Mouse (Mus musculus) embryo, embryonic 10 days (tissue): ENCODE results near the gene Dglucy.
"Not testable (repeated sequence)": the region's sequence is repeated elsewhere in the genome, so short reads cannot be mapped to it uniquely, and the experiment has no call there.

Source experiments
- DNase-seq: peaks from one replicate; pipeline ENCODE4 v3.0.0-alpha.2; 2015; ENCODE audit warnings: low spot score

The Dglucy gene

DNA sequence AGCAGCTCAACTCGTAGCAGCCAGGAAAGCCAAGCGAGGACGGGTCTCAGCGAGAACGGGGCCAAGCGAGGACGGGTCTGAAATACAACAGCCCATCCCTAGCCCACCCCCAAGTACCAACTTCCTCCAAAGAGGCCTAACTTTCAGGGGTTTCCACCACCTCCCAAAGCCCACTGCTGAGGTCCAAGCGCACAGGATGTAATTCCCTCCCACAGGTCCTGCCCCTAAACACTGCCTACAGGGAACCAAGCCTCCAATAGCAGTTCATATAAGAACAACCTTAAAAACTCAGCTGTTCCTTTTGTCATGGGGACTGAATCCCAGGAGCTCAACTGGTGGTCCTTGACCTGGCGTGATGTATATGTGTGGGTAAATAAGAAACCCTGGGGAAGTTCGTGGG, 1.6 kb downstream of the Dglucy start:
- no peak for DNase-seq

DNA sequence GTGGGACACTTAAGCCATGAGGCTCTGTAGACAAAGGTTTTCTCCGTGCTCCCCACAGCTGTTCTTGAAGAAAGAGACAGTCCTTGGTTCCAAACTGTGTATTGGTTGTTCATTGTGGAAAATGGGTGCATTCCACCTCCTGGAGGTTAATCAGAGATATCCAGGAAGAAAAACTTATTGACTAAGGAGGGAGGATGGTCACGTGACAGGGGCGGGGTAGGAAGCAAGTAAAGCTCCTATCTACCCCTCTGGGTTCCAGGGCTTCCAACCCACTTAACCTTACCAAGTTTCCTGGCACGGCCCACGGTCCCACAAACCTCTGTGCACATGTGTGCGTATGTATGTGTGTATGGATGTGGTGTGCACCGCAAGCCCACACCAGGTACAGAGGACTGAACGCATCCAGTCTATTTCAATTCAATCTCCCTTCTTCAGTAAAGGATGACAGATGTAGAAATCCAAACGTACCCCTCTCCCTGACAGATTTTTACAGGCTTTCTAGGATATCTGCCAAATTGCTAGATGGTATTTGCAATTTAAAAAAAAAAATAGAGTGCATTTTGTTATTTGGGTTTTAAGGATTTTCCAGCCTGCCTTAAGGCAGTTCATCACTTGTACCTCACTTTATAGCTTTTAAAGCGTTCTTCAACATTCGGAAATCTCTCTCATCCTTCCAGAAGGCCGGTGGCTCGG, 2.7 kb downstream of the Dglucy start:
- no peak for DNase-seq

DNA sequence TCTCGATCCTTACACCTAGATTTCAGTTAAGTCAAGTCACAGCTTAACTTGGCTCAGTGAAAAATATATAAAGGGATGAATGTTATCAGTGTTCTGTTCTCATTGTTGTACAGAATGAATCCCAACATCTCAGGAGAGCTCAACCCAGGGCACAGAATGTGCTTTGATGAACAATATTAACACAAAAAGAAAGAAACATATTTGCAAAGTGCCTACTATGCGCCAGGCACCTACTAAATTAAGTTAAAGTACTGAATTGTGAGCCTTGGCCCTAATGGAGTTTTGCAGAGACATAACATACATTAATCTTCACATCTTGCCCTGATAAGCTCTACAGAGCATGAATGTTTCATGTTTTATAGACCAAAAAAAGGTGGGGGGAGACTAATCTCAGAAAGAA, 5.3 kb downstream of the Dglucy start:
- no peak for DNase-seq

DNA sequence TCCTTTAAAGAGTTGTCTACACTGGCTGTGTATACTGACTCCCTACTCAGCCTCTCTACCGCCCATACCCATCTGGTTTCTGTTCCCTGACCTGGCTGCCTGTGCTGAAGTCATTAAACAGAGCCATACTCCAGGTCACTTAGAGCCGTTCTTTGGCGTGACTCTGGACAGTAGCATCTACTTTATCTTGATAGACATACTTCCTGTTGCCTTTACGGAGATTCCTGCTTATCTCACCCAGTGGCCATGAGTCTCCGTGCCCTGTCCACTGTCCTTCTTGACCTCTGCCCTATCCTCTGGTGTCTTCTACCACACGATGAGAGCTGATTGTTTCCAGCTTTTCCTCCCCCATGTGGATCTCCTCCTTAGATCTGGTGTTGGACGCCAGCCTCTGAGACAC, 6.5 kb downstream of the Dglucy start:
- peak; percentile 39 for DNase-seq

DNA sequence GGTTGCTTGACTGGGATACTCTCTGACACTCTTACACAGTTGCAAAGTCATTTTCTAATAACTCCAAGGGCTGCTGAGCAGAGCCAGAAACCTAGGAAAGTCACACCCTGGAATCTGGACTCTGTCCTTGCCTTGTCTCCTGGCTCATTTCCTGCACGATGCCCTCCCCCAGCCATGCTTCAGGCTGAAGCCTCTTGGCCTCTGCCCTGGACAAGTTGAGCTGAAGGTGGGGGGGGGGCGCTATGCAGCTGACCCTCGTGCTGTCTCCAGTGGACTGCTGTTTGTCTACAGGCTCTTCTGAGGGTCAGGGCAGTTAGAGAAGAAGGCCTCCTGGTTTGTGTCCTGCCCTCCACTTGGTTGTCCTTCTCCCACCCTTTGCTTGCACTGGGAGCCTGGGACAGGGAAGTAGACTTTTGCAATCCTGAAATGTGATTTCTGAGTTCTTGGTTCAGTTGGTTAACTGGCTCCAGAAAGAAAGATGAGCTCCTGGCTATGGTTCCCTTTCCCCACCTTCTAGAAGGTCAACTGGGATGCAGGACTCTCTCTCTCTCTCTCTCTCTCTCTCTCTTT, 11.2 kb downstream of the Dglucy start:
- DNase-seq = no peak

DNA sequence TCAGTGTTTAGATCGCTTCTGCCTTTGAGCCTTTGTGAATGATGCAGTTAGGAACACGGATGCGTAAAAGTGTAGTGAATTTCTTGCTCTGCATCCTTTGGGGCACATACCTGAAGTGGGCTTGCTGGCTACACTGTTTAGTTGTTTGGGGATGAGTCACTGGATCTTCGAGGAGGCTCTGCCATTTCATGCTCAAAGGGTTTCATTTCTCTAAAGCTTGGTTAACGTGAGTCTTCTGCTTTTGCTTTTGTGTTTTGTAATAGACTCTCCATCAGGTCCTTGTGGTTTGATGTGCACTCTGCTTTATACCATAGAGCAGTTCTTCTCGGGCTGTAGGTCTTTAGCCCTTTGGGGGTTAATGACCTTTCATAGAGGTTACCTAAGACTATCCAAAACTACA, 12.6 kb downstream of the Dglucy start:
- no peak for DNase-seq

DNA sequence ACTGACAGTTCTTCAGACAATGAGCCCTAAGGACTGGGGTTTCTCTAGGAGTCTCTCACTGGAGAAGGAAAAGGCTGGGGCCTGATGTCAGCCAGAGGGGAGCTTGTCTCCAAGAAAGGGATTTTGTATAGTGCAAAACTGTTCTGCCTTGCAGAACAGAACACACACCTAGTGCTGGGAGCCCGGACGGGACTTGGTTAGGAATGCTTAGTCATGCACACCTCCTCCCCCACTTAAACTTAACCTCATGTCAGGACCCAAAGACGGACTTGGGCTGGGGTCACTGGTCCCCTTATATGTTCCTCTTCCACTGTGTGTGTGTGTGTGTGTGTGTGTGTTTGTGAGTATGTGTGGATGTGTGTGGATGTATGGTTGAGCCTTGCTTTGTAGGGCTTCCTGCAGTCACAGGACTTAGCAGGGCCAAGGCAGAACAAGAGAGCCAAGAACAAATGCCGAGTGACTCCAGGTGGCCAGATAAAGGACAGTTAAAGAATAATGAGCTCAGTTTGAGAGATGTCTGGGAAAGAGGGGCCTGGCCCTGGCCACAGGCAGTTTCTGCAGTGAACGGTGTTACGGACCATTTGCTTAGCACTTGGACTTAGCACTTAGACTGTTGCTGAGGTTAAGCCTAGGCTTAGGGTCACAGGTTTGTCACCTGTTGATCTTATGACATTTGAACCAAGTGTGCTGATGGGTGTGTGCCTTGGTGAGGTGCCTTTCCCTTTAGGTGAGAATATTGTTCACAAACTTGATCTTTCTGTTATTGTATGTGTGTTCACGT, 15.8 kb downstream of the Dglucy start:
- DNase-seq = no peak

DNA sequence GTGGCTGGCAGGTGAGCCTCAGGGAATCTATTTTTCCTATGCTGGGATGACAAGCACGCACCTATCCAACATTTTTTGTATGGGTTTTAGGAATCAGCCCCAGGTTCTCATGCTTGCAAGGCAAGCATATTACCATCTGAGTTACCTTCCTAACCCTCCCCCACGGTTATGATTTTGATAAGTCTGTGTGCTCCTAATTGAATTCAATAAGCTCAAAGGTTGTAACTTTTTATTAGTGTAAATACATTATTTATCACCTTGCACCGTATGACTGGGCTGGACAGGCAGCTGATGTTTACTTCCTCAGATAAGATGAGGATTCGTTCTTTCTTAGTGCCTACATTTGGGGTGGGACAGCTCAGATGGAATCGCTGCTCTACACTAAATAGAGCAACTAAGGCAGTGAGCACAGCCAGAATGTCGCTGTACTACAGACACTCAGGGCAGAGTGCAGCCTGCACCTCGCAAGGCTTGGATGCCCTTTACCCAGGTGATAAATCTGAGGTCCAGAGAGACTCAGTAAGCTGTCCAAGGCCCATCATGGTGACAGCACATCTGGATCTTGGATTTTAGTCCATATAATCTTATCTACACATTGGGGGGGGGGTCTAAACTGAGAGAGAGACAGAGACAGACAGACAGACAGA, 16.7 kb downstream of the Dglucy start:
- DNase-seq = no peak

DNA sequence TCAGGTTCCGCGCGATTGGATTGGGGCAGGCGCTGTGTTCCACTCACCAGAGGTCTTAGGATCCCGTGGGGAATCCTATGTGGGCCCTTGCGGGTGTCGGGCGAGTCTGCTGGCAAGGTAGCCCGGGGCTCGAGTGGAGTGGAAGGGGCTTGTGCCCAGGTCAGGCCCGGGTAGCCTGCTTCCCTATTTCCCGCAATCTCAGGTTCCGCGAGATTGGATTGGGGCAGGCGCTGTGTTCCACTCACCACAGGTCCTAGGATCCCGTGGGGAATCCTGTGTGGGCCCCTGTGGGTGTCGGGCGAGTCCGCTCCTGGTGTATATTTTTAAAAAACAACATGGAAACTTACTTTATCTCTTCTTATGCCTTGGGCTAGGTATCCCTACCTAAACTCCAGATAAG, 24.5 kb downstream of the Dglucy start:
- DNase-seq = not testable (repeated sequence)

DNA sequence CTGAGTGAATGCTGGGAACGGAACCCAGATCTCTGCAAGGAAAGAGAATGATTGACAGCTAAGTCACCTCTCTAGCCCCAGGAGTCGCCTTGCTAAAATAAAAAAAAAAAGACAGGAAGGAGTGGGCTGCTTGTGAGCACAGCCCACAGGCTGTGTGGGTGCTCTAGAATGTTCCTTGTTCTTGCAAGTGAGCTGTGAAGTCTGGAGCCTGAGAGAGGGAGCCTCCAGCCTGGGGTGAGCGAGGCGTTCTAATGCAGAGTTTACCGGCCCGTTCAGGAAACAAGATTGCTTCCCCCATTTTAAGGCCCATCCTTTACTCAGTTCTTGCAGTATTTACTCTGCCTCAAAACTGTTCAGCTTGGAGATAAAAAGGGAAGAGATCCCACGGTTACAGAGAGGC, 28.4 kb downstream of the Dglucy start:
- DNase-seq = no peak

DNA sequence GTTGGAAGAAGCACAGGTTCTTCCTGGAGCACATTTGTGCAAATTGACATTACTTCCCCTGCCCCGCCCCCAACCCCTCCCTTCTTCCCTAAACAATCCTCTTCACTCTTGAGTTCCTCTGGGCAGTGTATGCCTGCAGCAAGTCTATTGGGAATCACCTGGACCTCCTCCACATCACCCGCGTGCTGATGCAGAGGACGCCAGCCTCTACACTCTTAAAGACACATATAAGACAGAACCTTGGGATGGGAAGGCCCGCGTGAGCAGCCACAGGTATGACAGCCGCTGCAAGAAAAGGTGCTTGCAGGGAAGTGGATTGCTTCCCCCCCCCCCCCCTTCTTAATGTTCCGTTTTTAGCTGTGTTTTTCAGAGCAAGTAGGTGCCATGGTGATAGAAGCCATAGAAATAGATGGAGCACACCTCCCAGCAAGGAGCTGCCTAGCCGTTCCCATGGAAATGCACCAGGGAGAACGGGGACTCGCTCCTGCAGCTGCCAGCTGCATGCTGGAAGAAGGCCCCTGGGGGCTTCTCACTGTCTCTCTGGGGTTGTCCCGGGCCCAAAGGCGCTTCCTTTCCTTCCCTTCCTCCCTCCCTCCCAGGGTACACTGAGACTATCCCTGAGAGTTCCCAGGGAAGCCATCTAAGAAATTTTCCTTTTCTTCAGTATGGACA, 29.9 kb downstream of the Dglucy start:
- no peak for DNase-seq

DNA sequence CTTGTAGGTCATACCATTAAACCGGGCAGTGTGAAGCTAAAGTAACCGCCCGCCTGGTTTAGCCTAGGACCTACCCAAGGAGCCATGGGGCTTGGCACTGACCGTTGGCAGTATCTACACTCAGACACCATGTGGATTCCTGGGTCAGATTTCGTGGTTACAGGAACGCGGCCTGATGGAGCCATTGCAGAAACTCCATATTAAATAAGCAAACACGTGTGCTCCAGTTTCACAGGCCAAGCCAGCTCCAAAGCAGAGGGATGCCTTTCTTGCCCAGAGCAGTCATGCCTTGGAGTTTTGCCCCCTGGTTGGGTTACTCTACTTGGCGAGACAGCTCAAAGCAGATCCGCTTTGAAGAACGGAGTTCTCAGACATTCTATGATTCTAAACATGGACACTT, 31.7 kb downstream of the Dglucy start:
- no peak for DNase-seq

DNA sequence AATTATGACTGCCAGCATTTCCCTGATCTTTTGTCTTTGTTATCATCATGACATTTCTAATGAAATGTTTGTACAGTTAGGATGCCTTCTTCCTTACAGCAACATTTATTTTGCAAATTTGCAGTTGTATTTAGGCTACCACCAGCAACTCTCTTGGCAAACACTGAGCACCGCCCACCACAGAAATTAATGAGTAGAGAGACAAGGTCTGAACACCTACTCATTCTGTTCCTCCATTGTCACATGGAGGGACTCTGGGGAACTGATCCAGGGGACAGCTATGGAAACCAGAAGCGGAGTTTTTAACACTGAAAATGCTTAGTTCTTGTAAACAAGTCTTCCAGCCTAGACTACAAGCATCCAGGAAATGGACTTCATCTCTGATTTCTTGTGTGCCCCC, 35.0 kb downstream of the Dglucy start:
- DNase-seq = no peak

DNA sequence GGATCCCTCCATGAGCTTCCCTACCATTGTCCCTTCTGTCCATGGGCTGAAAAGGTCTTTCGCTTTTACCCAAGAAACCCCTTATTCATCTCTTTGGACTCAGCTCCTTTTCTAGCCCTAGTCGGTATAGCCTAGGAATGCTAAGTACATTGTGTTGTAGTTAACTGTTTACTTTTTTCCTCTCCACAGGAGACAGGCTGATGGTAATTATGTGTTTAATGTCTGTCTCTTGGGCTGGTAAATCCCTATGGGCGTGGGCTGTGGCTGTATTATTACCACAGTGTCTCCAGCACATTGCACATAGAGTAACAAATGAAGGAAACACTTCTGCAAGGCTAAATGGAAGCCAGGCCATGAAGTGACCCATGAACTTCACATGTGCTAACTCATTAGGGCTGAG, 35.8 kb downstream of the Dglucy start:
- DNase-seq = no peak

DNA sequence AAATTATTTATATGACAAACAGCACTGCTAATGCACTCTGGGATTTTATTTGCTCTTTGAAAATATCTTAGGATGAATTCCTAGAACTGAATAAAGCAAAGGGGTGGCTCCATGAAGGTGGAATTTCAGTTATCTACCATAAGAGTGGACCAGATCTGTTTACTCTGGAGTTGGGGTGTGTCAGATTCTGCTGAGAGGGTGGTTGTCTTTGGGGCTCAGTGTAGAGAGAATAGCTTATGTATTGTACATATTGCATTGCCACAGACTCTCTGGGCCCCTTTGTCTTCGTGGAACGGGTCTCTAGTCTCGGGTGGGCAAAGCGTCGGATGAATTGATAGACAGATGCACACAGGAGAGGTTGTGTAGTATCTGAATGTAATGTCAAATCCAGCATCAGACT, 38.0 kb downstream of the Dglucy start:
- no peak for DNase-seq

DNA sequence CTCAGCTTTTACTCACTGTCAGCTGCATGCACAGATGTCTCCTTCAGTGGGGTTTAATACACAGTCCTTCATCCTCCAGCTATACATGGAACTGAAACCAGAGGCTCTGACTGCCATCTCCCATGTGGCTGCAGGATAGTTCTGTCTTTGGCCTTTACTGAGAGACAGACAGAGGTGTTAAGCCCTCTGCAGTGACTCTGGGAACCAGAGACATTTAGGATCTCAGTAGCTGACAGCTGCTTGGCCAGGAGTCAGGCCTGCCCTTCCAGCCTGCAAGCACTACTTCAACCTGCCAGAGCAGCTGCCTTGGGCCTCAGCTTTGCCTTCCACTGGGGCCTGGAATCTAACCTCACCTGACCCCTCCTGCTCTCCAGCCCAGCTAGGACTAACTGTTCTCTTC, 41.1 kb downstream of the Dglucy start:
- DNase-seq = no peak

DNA sequence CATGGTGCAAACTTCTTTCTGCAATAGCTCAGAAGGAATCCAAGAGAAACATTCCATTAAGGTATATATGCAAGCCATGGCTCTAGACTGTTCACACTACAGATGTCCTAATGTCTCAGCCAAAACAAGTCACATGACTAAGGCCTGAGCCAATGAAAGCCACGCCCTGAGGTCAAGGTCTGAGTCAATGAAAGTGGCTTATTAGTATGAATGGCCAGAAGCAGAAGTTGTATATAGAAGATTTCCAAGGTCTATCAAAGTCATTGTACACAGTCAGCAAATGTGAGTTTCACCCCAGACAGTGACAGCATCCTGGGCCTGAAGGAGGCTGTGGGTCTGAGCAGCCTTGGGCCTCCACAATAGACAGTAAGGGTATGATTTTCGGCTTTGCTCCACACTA, 52.2 kb downstream of the Dglucy start:
- no peak for DNase-seq

DNA sequence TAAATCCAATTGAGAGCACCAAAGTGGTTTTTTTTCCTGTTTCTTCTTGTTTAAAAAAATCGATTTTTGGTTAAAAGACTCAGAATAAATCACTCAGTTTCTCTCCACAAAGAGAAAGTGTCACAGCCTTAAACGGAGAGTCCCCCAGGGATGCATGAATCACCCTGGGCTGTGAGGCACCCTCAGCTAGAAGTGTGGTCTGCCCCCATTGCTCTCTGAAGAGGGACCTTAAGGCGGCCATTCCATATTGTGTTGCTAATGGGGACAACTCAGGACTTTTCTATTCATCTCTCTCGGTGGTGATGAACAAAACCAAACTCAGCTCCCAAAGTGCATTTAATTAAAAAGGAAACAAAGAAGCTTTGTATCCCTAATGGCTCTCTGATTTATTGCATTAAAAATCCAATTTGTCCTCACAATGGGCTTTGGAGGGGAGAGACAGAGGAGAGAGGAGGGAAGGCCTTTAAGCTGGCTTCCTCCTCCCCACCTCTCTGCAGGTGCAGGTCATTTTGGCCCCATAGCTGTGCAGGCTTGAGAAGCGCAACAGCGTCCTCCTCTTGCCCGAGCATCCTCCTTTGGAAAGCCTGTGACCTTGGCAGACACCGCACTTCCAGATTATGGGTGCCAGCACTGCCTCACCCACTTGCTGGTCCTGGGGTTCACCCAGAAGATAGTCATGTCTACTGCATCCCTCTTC, 52.9 kb downstream of the Dglucy start:
- DNase-seq = no peak

DNA sequence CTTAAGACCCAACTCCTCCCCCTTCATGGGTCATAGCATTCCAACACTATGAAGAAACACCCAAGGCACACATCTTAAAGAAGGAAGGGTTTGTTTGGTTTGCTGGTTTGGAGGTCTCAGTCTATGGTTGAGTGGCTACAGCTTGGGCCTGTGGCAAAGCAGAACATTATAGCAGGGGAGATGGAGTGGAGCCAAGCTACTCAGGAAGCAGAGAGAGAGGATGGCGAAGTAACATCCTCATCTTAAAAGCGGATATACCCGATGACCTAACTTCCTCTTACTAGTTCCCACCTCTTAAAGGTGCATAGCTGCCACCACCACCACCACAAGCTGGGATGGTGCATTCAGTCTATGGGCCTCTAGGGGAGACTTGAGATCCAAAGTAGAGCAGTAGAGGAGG, 58.4 kb downstream of the Dglucy start:
- no peak for DNase-seq

DNA sequence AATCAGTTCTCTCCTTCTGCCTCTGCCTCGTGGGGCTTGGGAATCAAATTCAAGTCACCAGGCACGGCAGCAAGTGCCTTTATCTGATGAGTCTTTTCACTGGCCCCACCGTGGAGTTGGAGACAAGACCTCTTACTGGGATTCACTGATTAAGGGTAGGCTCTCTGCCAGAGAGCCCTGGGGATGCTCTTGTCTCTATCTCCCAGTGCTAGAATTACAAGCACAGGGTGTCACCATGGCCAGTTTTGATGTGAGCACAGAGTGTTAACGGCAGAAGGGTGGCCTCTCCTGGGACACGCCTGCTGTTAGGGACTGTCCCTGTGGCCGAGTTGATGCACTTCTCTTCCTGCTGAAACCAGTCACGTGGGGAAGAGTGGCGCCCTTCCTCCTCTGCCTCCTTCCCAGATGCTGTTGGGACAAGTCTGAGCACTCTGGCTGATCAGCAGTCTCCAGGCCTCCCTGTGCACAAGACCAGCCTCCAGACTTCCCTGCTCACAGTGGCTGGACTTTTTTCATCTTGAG, 60.3 kb downstream of the Dglucy start:
- DNase-seq = no peak

DNA sequence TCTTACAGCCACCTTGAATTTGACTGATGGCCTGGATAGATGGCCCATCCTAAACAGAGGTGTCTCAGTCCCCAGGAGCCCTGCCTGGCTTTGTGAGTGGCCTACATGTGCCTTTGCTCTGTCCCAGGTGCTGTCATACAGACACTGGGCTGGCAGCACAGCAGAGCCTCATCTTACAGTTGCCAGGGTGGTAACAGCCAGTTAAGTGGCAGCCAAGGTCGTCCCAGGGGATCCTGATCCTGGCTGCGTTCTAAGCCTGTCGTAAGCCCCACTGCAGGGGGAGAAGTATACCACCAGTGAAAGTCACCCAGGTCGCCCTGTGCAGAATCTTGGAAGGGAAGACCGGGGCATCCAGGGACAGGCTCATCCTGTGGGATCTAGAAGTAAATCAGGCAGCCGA, 61.1 kb downstream of the Dglucy start:
- DNase-seq = no peak
